Mouse (Mus musculus) lung, postnatal 0 days (tissue): Measurements from ENCODE around the gene Map2k5.

Source experiments
- CTCF ChIP-seq: IDR thresholded peaks from 2 replicates; pipeline ENCODE4 v1.5.1; 2016; ENCODE audit warnings: antibody characterized with exemption, mild to moderate bottlenecking
- EP300 ChIP-seq: IDR thresholded peaks from 2 replicates; pipeline ENCODE4 v1.6.1; 2016; ENCODE audit warnings: antibody characterized with exemption, mild to moderate bottlenecking, control low read depth

DNA sequence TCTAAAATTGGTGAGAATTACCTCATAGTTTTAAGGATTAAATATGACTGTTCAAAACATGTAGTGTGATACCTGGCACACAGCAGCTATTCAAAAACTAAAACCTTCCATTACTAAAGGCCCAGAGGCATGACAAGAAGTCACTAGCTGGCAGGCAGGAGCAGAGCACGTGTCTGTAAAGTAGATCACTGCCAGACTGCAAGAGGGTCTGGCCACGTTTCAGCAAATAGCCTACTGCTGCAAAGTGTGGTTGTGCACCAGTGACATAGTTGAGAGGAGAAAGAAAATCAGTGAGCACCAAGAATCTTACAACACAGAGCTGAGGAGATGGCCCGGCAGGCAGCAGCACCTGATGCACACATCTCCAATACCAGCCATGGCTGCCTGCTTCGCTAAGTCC, 75.2 kb downstream of the Map2k5 start:
- TF ChIP-seq CTCF: no peak
- TF ChIP-seq EP300: no peak
